Mouse (Mus musculus) forebrain, embryonic 13.5 days (tissue): ENCODE measurements around the gene Hmg20a. TPM values are rescaled to one million over a fixed set of nuclear protein-coding genes. Genes with fewer than 3 reads are reported as not detected.

ENCODE experiments used
- ATAC-seq: fragments of 200-750 bp; cut with Nextera tagmentation; 2 replicates; pipeline ENCODE4 v1.8.0; 2017
- H3K27ac ChIP-seq: fragments of 300-500 bp; sonication (generic); 2 replicates; pipeline ENCODE4 v1.5.1; 2015; ENCODE audit warnings: inconsistent platforms, mild to moderate bottlenecking, moderate library complexity
- H3K27me3 ChIP-seq: fragments of 300-500 bp; sonication (generic); 2 replicates; pipeline ENCODE4 v1.6.1; 2015; ENCODE audit warnings: mild to moderate bottlenecking, inconsistent platforms
- H3K36me3 ChIP-seq: fragments of 300-500 bp; sonication (generic); 2 replicates; pipeline ENCODE4 v1.6.1; 2015; ENCODE audit warnings: mild to moderate bottlenecking, inconsistent platforms; ENCODE audit not compliant: poor library complexity, severe bottlenecking
- H3K4me1 ChIP-seq: fragments of 300-500 bp; sonication (generic); 2 replicates; pipeline ENCODE4 v1.6.1; 2015; ENCODE audit warnings: inconsistent platforms
- H3K4me2 ChIP-seq: fragments of 300-500 bp; sonication (generic); 2 replicates; pipeline ENCODE4 v1.6.1; 2015; ENCODE audit warnings: inconsistent platforms, mild to moderate bottlenecking, moderate library complexity
- H3K4me3 ChIP-seq: fragments of 300-500 bp; sonication (generic); 2 replicates; pipeline ENCODE4 v1.5.1; 2015; ENCODE audit warnings: mild to moderate bottlenecking, inconsistent platforms
- H3K9ac ChIP-seq: fragments of 300-500 bp; sonication (generic); 2 replicates; pipeline ENCODE4 v1.6.1; 2015; ENCODE audit warnings: mild to moderate bottlenecking, inconsistent platforms
- H3K9me3 ChIP-seq: fragments of 300-500 bp; sonication (generic); replicated peaks from 2 replicates; pipeline ENCODE4 v1.6.1; 2016; ENCODE audit warnings: inconsistent platforms
- WGBS: fragments of 180-500 bp; shearing (Covaris S2); methylation state at CpG from one replicate; pipeline ENCODE4 v1.1.7; 2015; 5-methylcytosine and 5-hydroxymethylcytosine counted together
- polyA plus RNA-seq: library from polyadenylated mRNA; unstranded; fragments of >200 nt; fragmentation: Nextera tagmentation; extraction: Ambion mirVana; gene quantifications from 2 replicates; pipeline ENCODE4 v1.2.1, GENCODE M21; 2015

Hmg20a gene
- polyA plus RNA-seq = 72.3 and 80.2 TPM in 2 replicates

- ATAC-seq = peak; percentile 97
- peak within 1 kb of the TSS; percentile 78 for H3K9ac ChIP-seq
Observed at GRCm38 (mm10) chr9:56417948-56418737, at the start of gene Hmg20a, which contains the start of gene Peak1. Gene Hmg20a (plus strand): TSS chr9:56418609. Gene Peak1 (minus strand): TSS chr9:56418067.

GRCm38 (mm10) chr9:56368814-56369213 is 49.6 kb upstream of the Hmg20a start:
- no peaks in the 10 kb centered on the region for H3K9me3 ChIP-seq
- H3K4me1 ChIP-seq = peaks cover 4% of the 10 kb centered on the region
- no peak for ATAC-seq
- no peak overlapping the region for H3K4me2 ChIP-seq
- 75% methylated on average over 3 of the region's 3 CpGs for WGBS
- H3K27ac ChIP-seq = no peak overlapping the region
- no peaks in the 10 kb centered on the region for H3K27me3 ChIP-seq
- H3K36me3 ChIP-seq = no peaks in the 10 kb centered on the region
- H3K4me3 ChIP-seq = no peak overlapping the region
- H3K9ac ChIP-seq = no peak overlapping the region

More at GRCm38 (mm10) chr9:56417948-56418737, at the start of gene Hmg20a, which contains the start of gene Peak1:
- H3K4me1 ChIP-seq = peaks cover 40% of the 10 kb centered on the region
- no peaks in the 10 kb centered on the region for H3K27me3 ChIP-seq
- under 1% methylated on average over 56 of the region's 59 CpGs for WGBS
- peak within 1 kb of the TSS; percentile 94 for H3K27ac ChIP-seq
- peak within 1 kb of the TSS; percentile 80 for H3K4me2 ChIP-seq
- peak within 1 kb of the TSS; percentile 73 for H3K4me3 ChIP-seq
- H3K9me3 ChIP-seq = no peaks in the 10 kb centered on the region
- no peaks in the 10 kb centered on the region for H3K36me3 ChIP-seq

- ATAC-seq = no peak
- WGBS = 69% methylated on average over 5 of the region's 5 CpGs
- H3K4me1 ChIP-seq = peaks cover 4% of the 10 kb centered on the region
- H3K27me3 ChIP-seq = no peaks in the 10 kb centered on the region
- no peak overlapping the region for H3K4me3 ChIP-seq
- H3K36me3 ChIP-seq = no peaks in the 10 kb centered on the region
- no peak overlapping the region for H3K9ac ChIP-seq
- no peak overlapping the region for H3K27ac ChIP-seq
- no peaks in the 10 kb centered on the region for H3K9me3 ChIP-seq
- no peak overlapping the region for H3K4me2 ChIP-seq
Observed at GRCm38 (mm10) chr9:56370710-56371109, 47.7 kb upstream of the Hmg20a start.

GRCm38 (mm10) chr9:56374401-56374800 is 44.0 kb upstream of the Hmg20a start:
- no peak overlapping the region for H3K4me3 ChIP-seq
- 73% methylated on average over 4 of the region's 4 CpGs for WGBS
- no peak for ATAC-seq
- peaks cover 4% of the 10 kb centered on the region for H3K4me1 ChIP-seq
- H3K27ac ChIP-seq = no peak overlapping the region
- no peaks in the 10 kb centered on the region for H3K27me3 ChIP-seq
- H3K36me3 ChIP-seq = no peaks in the 10 kb centered on the region
- H3K4me2 ChIP-seq = no peak overlapping the region
- H3K9ac ChIP-seq = no peak overlapping the region
- no peaks in the 10 kb centered on the region for H3K9me3 ChIP-seq

GRCm38 (mm10) chr9:56382786-56383185 is 35.6 kb upstream of the Hmg20a start:
- Histone ChIP-seq H3K27me3 (no peaks in the 10 kb centered on the region), H3K27ac (no peak overlapping the region), H3K9ac (no peak overlapping the region), H3K36me3 (no peaks in the 10 kb centered on the region), H3K9me3 (no peaks in the 10 kb centered on the region), H3K4me2 (no peak overlapping the region), H3K4me1 (no peaks in the 10 kb centered on the region), H3K4me3 (no peak overlapping the region)
- ATAC-seq = peak; percentile 30; the same call in 1 of the 2 replicates
- WGBS = 69% methylated on average over 1 of the region's 1 CpGs

GRCm38 (mm10) chr9:56392857-56393256 is 25.6 kb upstream of the Hmg20a start:
- Histone ChIP-seq H3K4me1 (no peaks in the 10 kb centered on the region), H3K4me2 (no peak overlapping the region), H3K27me3 (no peaks in the 10 kb centered on the region), H3K9ac (no peak overlapping the region), H3K27ac (no peak overlapping the region), H3K4me3 (no peak overlapping the region), H3K9me3 (no peaks in the 10 kb centered on the region), H3K36me3 (no peaks in the 10 kb centered on the region)
- 86% methylated on average over 3 of the region's 3 CpGs for WGBS
- ATAC-seq = no peak

GRCm38 (mm10) chr9:56396306-56396705 is 22.1 kb upstream of the Hmg20a start:
- Histone ChIP-seq H3K4me1 (no peaks in the 10 kb centered on the region), H3K4me3 (no peak overlapping the region), H3K36me3 (no peaks in the 10 kb centered on the region), H3K27me3 (no peaks in the 10 kb centered on the region), H3K9ac (no peak overlapping the region), H3K9me3 (no peaks in the 10 kb centered on the region), H3K27ac (no peak overlapping the region), H3K4me2 (no peak overlapping the region)
- ATAC-seq = no peak
- WGBS = 86% methylated on average over 1 of the region's 1 CpGs

GRCm38 (mm10) chr9:56404619-56405018 is 13.8 kb upstream of the Hmg20a start:
- WGBS = 53% methylated on average over 4 of the region's 4 CpGs
- no peak for ATAC-seq
- H3K4me3 ChIP-seq = no peak overlapping the region
- no peak overlapping the region for H3K9ac ChIP-seq
- H3K4me1 ChIP-seq = no peaks in the 10 kb centered on the region
- no peaks in the 10 kb centered on the region for H3K9me3 ChIP-seq
- H3K4me2 ChIP-seq = no peak overlapping the region
- no peaks in the 10 kb centered on the region for H3K27me3 ChIP-seq
- no peak overlapping the region for H3K27ac ChIP-seq
- no peaks in the 10 kb centered on the region for H3K36me3 ChIP-seq

- ATAC-seq = no peak
- H3K4me1 ChIP-seq = no peaks in the 10 kb centered on the region
- no peak overlapping the region for H3K4me3 ChIP-seq
- H3K4me2 ChIP-seq = no peak overlapping the region
- H3K27me3 ChIP-seq = no peaks in the 10 kb centered on the region
- no peaks in the 10 kb centered on the region for H3K36me3 ChIP-seq
- no peaks in the 10 kb centered on the region for H3K9me3 ChIP-seq
- no peak overlapping the region for H3K9ac ChIP-seq
- 97% methylated on average over 2 of the region's 2 CpGs for WGBS
- no peak overlapping the region for H3K27ac ChIP-seq
Observed at GRCm38 (mm10) chr9:56409928-56410327, 8.5 kb upstream of the Hmg20a start.

GRCm38 (mm10) chr9:56412716-56413115 is 5.7 kb upstream of the Hmg20a start:
- Histone ChIP-seq H3K9ac (no peak overlapping the region), H3K9me3 (no peaks in the 10 kb centered on the region), H3K4me2 (no peak overlapping the region), H3K27ac (no peak overlapping the region), H3K36me3 (no peaks in the 10 kb centered on the region), H3K4me3 (no peak overlapping the region), H3K27me3 (no peaks in the 10 kb centered on the region), H3K4me1 (peaks cover 9% of the 10 kb centered on the region)
- WGBS = 83% methylated on average over 1 of the region's 1 CpGs
- ATAC-seq = no peak

- Histone ChIP-seq H3K36me3 (no peaks in the 10 kb centered on the region), H3K4me1 (peaks cover 11% of the 10 kb centered on the region), H3K9me3 (no peaks in the 10 kb centered on the region), H3K27ac (no peak overlapping the region), H3K4me2 (no peak overlapping the region), H3K27me3 (no peaks in the 10 kb centered on the region), H3K9ac (no peak overlapping the region), H3K4me3 (no peak overlapping the region)
- no peak for ATAC-seq
Observed at GRCm38 (mm10) chr9:56414322-56414721, 4.1 kb upstream of the Hmg20a start.

GRCm38 (mm10) chr9:56415393-56415792 is 3.0 kb upstream of the Hmg20a start:
- no peaks in the 10 kb centered on the region for H3K36me3 ChIP-seq
- H3K27ac ChIP-seq = no peak overlapping the region
- no peak overlapping the region for H3K4me3 ChIP-seq
- peaks cover 22% of the 10 kb centered on the region for H3K4me1 ChIP-seq
- H3K4me2 ChIP-seq = no peak overlapping the region
- WGBS = 78% methylated on average over 1 of the region's 1 CpGs
- H3K9ac ChIP-seq = no peak overlapping the region
- H3K27me3 ChIP-seq = no peaks in the 10 kb centered on the region
- ATAC-seq = no peak
- no peaks in the 10 kb centered on the region for H3K9me3 ChIP-seq
